Mouse (Mus musculus): ENCODE results near the gene Gm17542. TPM values are rescaled to one million over a fixed set of nuclear protein-coding genes. Genes with fewer than 3 reads are reported as not detected.
A peak's percentile ranks its signal among the peaks of the same experiment; 100 is the strongest.
"Not testable (repeated sequence)": the region's sequence is repeated elsewhere in the genome, so short reads cannot be mapped to it uniquely, and the experiment has no call there.

Gm17542 gene
- not detected in 2 replicates for polyA plus RNA-seq (2014; fragmentation: Nextera tagmentation; extraction: Ambion mirVana)

GRCm38 (mm10) chr10:58718110-58718509 is at the start of gene Gm17542:
TSS of gene Gm17542 (minus strand) at chr10:58718210.
- H3K4me2 ChIP-seq; H3K27ac ChIP-seq (ENCODE audit: low read depth, low read length); DNase-seq (ENCODE audit: low spot score); H3K9me3 ChIP-seq (ENCODE audit: control insufficient read depth, low read length); H3K27me3 ChIP-seq (replicated peaks; ENCODE audit: control insufficient read depth, insufficient read depth, low read length); ATAC-seq (replicated peaks; ENCODE audit: low FRiP score); H3K9ac ChIP-seq (ENCODE audit: low read depth, low read length); H3K36me3 ChIP-seq (ENCODE audit: control insufficient read depth, insufficient read depth, low read length); H3K4me1 ChIP-seq (replicated peaks; ENCODE audit: control insufficient read depth, insufficient read depth, low read length); H3K4me3 ChIP-seq (ENCODE audit: low read depth, low read length): not testable (repeated sequence)

GRCm38 (mm10) chr10:58739779-58740178 is 21.8 kb upstream of the Gm17542 start:
- Histone ChIP-seq H3K9ac (ENCODE audit: low read depth, low read length) (no peak overlapping the region), H3K4me2 (no peak overlapping the region), H3K4me1 (replicated peaks; ENCODE audit: control insufficient read depth, insufficient read depth, low read length) (no peaks in the 10 kb centered on the region), H3K9me3 (ENCODE audit: control insufficient read depth, low read length) (no peaks in the 10 kb centered on the region), H3K4me3 (ENCODE audit: low read depth, low read length) (no peak overlapping the region), H3K27ac (ENCODE audit: low read depth, low read length) (no peak overlapping the region), H3K36me3 (ENCODE audit: control insufficient read depth, insufficient read depth, low read length) (no peaks in the 10 kb centered on the region), H3K27me3 (replicated peaks; ENCODE audit: control insufficient read depth, insufficient read depth, low read length) (no peaks in the 10 kb centered on the region)
- DNase-seq (ENCODE audit: low spot score) (no peak), ATAC-seq (replicated peaks; ENCODE audit: low FRiP score) (no peak)

GRCm38 (mm10) chr10:58738152-58738551 is 20.1 kb upstream of the Gm17542 start:
- ATAC-seq (replicated peaks; ENCODE audit: low FRiP score) (no peak), DNase-seq (ENCODE audit: low spot score) (no peak)
- H3K9me3 ChIP-seq (ENCODE audit: control insufficient read depth, low read length), result no peaks in the 10 kb centered on the region
- H3K4me3 ChIP-seq (ENCODE audit: low read depth, low read length), result no peak overlapping the region
- no peak overlapping the region for H3K9ac ChIP-seq (ENCODE audit: low read depth, low read length)
- WGBS, result 68% methylated on average over 7 of the region's 7 CpGs
- H3K27ac ChIP-seq (ENCODE audit: low read depth, low read length), result no peak overlapping the region
- no peaks in the 10 kb centered on the region for H3K4me1 ChIP-seq (replicated peaks; ENCODE audit: control insufficient read depth, insufficient read depth, low read length)
- H3K36me3 ChIP-seq (ENCODE audit: control insufficient read depth, insufficient read depth, low read length), result no peaks in the 10 kb centered on the region
- H3K4me2 ChIP-seq, result no peak overlapping the region
- H3K27me3 ChIP-seq (replicated peaks; ENCODE audit: control insufficient read depth, insufficient read depth, low read length), result no peaks in the 10 kb centered on the region

- no peak for DNase-seq (ENCODE audit: low spot score)
- WGBS, result 52% methylated on average over 3 of the region's 3 CpGs
- no peak overlapping the region for H3K9ac ChIP-seq (ENCODE audit: low read depth, low read length)
- H3K4me2 ChIP-seq, result peak overlapping the region; percentile 37; the same call in 1 of the 2 replicates
- H3K27ac ChIP-seq (ENCODE audit: low read depth, low read length), result no peak overlapping the region
- H3K9me3 ChIP-seq (ENCODE audit: control insufficient read depth, low read length), result no peaks in the 10 kb centered on the region
- H3K4me1 ChIP-seq (replicated peaks; ENCODE audit: control insufficient read depth, insufficient read depth, low read length), result no peaks in the 10 kb centered on the region
- no peaks in the 10 kb centered on the region for H3K27me3 ChIP-seq (replicated peaks; ENCODE audit: control insufficient read depth, insufficient read depth, low read length)
- no peak for ATAC-seq (replicated peaks; ENCODE audit: low FRiP score)
- no peaks in the 10 kb centered on the region for H3K36me3 ChIP-seq (ENCODE audit: control insufficient read depth, insufficient read depth, low read length)
- H3K4me3 ChIP-seq (ENCODE audit: low read depth, low read length), result no peak overlapping the region
Observed at GRCm38 (mm10) chr10:58714789-58715148, 3.2 kb downstream of the Gm17542 start.

- Histone ChIP-seq H3K9me3 (ENCODE audit: control insufficient read depth, low read length) (no peaks in the 10 kb centered on the region), H3K4me3 (ENCODE audit: low read depth, low read length) (no peak overlapping the region), H3K9ac (ENCODE audit: low read depth, low read length) (no peak overlapping the region), H3K27me3 (replicated peaks; ENCODE audit: control insufficient read depth, insufficient read depth, low read length) (no peaks in the 10 kb centered on the region), H3K4me2 (peak overlapping the region; percentile 37), H3K36me3 (ENCODE audit: control insufficient read depth, insufficient read depth, low read length) (no peaks in the 10 kb centered on the region), H3K27ac (ENCODE audit: low read depth, low read length) (no peak overlapping the region), H3K4me1 (replicated peaks; ENCODE audit: control insufficient read depth, insufficient read depth, low read length) (no peaks in the 10 kb centered on the region)
- ATAC-seq (replicated peaks; ENCODE audit: low FRiP score), result no peak
- WGBS, result 39% methylated on average over 24 of the region's 24 CpGs
- DNase-seq (ENCODE audit: low spot score), result no peak
Observed at GRCm38 (mm10) chr10:58713855-58714788, 3.9 kb downstream of the Gm17542 start.

GRCm38 (mm10) chr10:58713225-58713624 is 4.8 kb downstream of the Gm17542 start:
- H3K9ac ChIP-seq (ENCODE audit: low read depth, low read length), result no peak overlapping the region
- no peaks in the 10 kb centered on the region for H3K27me3 ChIP-seq (replicated peaks; ENCODE audit: control insufficient read depth, insufficient read depth, low read length)
- WGBS, result 90% methylated on average over 7 of the region's 7 CpGs
- no peaks in the 10 kb centered on the region for H3K9me3 ChIP-seq (ENCODE audit: control insufficient read depth, low read length)
- no peaks in the 10 kb centered on the region for H3K4me1 ChIP-seq (replicated peaks; ENCODE audit: control insufficient read depth, insufficient read depth, low read length)
- ATAC-seq (replicated peaks; ENCODE audit: low FRiP score) (no peak), DNase-seq (ENCODE audit: low spot score) (no peak)
- H3K27ac ChIP-seq (ENCODE audit: low read depth, low read length), result no peak overlapping the region
- H3K4me3 ChIP-seq (ENCODE audit: low read depth, low read length), result no peak overlapping the region
- H3K4me2 ChIP-seq, result no peak overlapping the region
- H3K36me3 ChIP-seq (ENCODE audit: control insufficient read depth, insufficient read depth, low read length), result no peaks in the 10 kb centered on the region

- H3K4me2 ChIP-seq, result no peak overlapping the region
- no peaks in the 10 kb centered on the region for H3K4me1 ChIP-seq (replicated peaks; ENCODE audit: control insufficient read depth, insufficient read depth, low read length)
- no peaks in the 10 kb centered on the region for H3K36me3 ChIP-seq (ENCODE audit: control insufficient read depth, insufficient read depth, low read length)
- WGBS, result 91% methylated on average over 4 of the region's 4 CpGs
- no peak overlapping the region for H3K9ac ChIP-seq (ENCODE audit: low read depth, low read length)
- H3K27me3 ChIP-seq (replicated peaks; ENCODE audit: control insufficient read depth, insufficient read depth, low read length), result no peaks in the 10 kb centered on the region
- no peaks in the 10 kb centered on the region for H3K9me3 ChIP-seq (ENCODE audit: control insufficient read depth, low read length)
- no peak overlapping the region for H3K27ac ChIP-seq (ENCODE audit: low read depth, low read length)
- no peak for DNase-seq (ENCODE audit: low spot score)
- no peak for ATAC-seq (replicated peaks; ENCODE audit: low FRiP score)
- H3K4me3 ChIP-seq (ENCODE audit: low read depth, low read length), result no peak overlapping the region
Observed at GRCm38 (mm10) chr10:58709021-58709420, 9.0 kb downstream of the Gm17542 start.

- no peaks in the 10 kb centered on the region for H3K27me3 ChIP-seq (replicated peaks; ENCODE audit: control insufficient read depth, insufficient read depth, low read length)
- H3K4me3 ChIP-seq (ENCODE audit: low read depth, low read length), result no peak overlapping the region
- WGBS, result 45% methylated on average over 6 of the region's 6 CpGs
- no peak for DNase-seq (ENCODE audit: low spot score)
- ATAC-seq (replicated peaks; ENCODE audit: low FRiP score), result no peak
- H3K4me2 ChIP-seq, result no peak overlapping the region
- no peak overlapping the region for H3K27ac ChIP-seq (ENCODE audit: low read depth, low read length)
- no peaks in the 10 kb centered on the region for H3K36me3 ChIP-seq (ENCODE audit: control insufficient read depth, insufficient read depth, low read length)
- H3K9ac ChIP-seq (ENCODE audit: low read depth, low read length), result no peak overlapping the region
- H3K9me3 ChIP-seq (ENCODE audit: control insufficient read depth, low read length), result no peaks in the 10 kb centered on the region
- H3K4me1 ChIP-seq (replicated peaks; ENCODE audit: control insufficient read depth, insufficient read depth, low read length), result no peaks in the 10 kb centered on the region
Observed at GRCm38 (mm10) chr10:58700578-58700977, 17.4 kb downstream of the Gm17542 start.

- 38% methylated on average over 4 of the region's 4 CpGs for WGBS
- Histone ChIP-seq H3K36me3 (ENCODE audit: control insufficient read depth, insufficient read depth, low read length) (no peaks in the 10 kb centered on the region), H3K4me2 (no peak overlapping the region), H3K9me3 (ENCODE audit: control insufficient read depth, low read length) (no peaks in the 10 kb centered on the region), H3K4me1 (replicated peaks; ENCODE audit: control insufficient read depth, insufficient read depth, low read length) (no peaks in the 10 kb centered on the region), H3K27me3 (replicated peaks; ENCODE audit: control insufficient read depth, insufficient read depth, low read length) (no peaks in the 10 kb centered on the region), H3K27ac (ENCODE audit: low read depth, low read length) (no peak overlapping the region), H3K4me3 (ENCODE audit: low read depth, low read length) (no peak overlapping the region), H3K9ac (ENCODE audit: low read depth, low read length) (no peak overlapping the region)
- ATAC-seq (replicated peaks; ENCODE audit: low FRiP score) (no peak), DNase-seq (ENCODE audit: low spot score) (no peak)
Observed at GRCm38 (mm10) chr10:58700160-58700559, 17.9 kb downstream of the Gm17542 start.
